Mouse (Mus musculus): ENCODE results near the gene Hsf5.

The Hsf5 gene

GRCm38 (mm10) chr11:87688478-87689203, 71.7 kb downstream of the Hsf5 start:
- DNase-seq: no peak

DNA sequence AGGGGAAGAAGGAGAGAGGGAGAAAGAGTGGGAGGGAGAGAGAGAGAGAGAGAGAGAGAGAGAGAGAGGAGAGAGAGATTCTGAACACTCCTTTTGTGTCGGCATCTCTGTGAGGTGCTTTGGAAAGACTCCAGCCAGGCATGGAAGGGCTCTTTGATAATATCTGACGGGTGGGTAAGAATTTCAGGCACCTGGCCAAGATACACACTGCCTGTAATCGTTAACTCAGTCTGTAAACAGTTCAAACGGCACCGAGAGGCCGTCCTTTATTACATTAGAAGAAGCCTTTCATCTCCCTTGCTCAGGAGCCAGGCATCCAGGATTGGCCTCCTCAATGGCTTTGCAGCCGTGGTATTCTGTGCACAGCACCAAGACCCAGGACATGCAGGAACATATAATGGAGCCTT, 72.4 kb downstream of the Hsf5 start:
- DNase-seq: peak; percentile 86

GRCm38 (mm10) chr11:87690054-87690740, 73.2 kb downstream of the Hsf5 start:
- no peak for DNase-seq

- no peak for DNase-seq
Observed at GRCm38 (mm10) chr11:87697131-87697682, 80.2 kb downstream of the Hsf5 start.

- no peak for DNase-seq
Observed at GRCm38 (mm10) chr11:87698126-87698525, 81.2 kb downstream of the Hsf5 start.

DNA sequence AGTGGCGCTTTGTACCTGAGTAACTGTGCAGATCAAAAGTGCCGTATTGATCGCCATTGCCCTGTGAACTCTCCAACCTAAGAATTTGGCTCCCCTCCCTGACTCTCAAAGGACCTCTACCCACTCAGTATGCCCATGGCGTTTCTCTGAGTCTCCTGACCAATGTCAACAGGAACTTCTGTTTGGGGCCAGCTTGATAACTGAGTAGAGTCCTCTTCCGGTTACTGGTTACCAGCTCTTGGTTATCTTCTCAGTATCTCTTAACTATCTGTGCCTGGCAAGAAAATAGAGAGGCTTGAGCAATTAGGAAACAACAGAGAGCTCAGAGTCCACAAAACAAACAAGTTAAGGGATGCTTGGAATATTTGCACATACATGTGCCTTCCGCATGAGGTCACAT, 84.1 kb downstream of the Hsf5 start:
- DNase-seq: no peak

GRCm38 (mm10) chr11:87701877-87702620, 85.1 kb downstream of the Hsf5 start:
- no peak for DNase-seq

DNA sequence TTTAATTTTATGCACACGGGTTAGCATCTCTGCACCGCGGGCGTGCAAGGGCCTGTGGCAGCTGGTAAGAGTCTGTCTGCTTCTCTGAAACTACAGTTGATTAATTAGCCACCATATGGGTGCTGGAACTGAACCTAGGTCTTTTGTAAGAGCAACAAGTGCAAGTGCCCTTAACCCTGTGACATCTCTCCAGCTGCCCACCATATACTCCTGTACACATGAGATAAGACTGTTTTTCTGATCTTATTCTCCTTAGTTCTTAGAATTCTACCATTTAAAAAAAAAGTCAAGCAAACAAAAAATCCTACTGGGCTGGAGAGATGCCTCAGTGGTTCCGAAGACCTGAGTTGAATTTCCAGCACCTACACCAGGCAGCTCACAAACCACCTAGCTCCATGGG, 86.7 kb downstream of the Hsf5 start:
- no peak for DNase-seq

DNA sequence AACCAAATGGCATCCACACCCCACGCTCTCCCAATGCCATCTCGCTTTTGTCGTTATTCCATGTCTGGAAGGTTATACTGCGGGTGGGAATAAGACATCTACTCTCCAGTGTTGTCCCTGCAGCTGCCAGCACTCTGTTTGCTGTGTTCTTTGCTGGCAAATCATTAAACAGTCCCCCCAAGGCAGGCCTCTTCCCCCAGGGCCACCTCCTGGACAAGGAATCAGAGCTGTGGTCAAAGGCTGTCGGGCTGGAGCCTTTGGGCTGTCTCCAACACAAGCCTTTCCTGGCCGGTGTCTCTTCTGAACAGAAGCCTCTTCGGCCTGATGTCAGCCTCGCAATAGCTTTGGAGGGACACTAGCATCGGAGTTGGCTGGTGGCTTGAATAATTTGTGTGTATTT, 87.3 kb downstream of the Hsf5 start:
- peak; percentile 66 for DNase-seq

- no peak for DNase-seq
Observed at GRCm38 (mm10) chr11:87707570-87707969, 90.6 kb downstream of the Hsf5 start.

- DNase-seq: no peak
Observed at GRCm38 (mm10) chr11:87708979-87709378, 92.0 kb downstream of the Hsf5 start.

Data from kidney, postnatal 14 days (tissue).